Mouse (Mus musculus): ENCODE measurements around the gene Aco2.

Gene Aco2

DNA sequence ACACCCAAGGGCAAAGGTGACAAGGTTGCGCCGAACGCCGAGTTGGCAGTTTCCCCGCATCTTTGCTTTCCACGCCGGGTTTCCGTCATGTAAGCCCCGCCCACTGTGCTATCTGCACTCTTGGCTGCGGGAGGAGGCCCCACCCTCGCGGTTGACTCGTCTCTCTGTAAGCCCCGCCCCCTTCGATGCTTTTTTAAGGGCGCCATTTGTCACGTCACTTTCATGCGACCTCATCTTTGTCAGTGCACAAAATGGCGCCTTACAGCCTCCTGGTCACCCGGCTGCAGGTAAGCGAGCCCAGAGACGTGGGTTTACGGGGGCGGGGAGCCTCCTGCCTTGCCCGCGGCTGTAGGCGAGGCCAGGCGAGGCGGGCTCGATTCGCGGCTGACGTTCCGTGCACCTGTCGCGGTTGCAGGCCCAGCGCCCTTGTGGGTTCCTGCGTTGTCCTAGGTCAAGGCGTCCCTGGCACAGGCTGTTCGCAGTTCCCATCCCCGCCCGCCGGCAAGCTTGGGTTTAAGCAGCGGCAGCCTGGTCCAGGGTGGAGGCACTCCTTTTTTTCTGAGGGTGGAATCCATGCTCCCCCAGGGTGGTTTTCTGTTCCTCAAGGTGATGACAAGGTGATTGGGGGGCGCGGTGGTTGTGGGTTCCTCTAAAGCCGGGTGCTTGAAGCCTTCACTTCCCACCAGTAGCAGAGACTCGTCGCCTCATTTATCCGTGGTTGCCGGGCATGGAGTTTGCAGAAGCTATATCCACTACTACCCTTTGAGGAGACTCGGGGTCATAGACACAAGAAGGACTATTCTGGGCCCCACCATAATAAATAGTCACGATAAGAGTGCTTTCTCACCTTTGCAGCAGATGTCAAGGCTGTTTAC is at the start of gene Aco2:
TSS of gene Aco2 (plus strand) at position 48 of the 875 bp plus-strand sequence.
- peak; percentile 99 for DNase-seq (ENCODE audit: low spot score in 2 of 2)

DNA sequence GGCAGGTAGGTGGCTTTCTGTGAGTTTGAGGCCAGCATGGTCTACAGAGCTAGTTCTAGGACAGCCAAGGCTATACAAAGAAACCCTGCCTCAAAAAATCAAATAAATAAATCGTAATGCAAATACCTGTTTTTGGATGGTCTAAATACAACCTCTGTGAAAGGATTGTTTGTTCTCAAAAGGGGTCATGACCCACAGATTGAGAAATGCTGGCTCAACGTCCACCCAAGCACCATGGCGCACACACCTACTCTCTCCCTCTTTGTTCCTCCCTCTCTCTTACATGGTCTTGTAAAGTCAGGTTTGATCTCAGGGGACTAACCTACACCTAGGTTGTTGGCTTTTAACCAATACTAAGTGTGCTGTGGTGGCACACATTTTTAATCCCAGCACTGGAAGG is 49.5 kb upstream of the Aco2 start:
- no peak for DNase-seq (ENCODE audit: low spot score in 2 of 2)

DNA sequence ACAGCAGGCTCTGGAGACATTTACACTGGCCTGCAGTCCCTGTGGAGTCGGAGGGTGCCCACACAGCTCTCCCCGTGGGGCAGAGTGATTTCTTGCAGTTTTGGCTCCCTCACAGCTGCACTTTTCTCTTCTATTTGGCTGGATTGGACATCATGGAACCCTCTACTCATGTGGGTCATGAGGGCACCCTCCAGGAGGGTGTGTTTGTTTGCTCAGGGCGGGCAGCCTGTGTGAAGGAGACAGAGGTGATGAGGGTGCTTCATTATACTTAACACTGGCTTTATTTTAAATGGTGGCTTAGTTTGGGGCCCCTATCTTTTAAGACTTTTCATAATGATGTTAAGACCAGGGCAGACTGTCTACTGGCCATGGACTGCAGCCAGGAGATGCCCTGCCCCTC is 47.3 kb upstream of the Aco2 start:
- no peak for DNase-seq (ENCODE audit: low spot score in 2 of 2)

DNA sequence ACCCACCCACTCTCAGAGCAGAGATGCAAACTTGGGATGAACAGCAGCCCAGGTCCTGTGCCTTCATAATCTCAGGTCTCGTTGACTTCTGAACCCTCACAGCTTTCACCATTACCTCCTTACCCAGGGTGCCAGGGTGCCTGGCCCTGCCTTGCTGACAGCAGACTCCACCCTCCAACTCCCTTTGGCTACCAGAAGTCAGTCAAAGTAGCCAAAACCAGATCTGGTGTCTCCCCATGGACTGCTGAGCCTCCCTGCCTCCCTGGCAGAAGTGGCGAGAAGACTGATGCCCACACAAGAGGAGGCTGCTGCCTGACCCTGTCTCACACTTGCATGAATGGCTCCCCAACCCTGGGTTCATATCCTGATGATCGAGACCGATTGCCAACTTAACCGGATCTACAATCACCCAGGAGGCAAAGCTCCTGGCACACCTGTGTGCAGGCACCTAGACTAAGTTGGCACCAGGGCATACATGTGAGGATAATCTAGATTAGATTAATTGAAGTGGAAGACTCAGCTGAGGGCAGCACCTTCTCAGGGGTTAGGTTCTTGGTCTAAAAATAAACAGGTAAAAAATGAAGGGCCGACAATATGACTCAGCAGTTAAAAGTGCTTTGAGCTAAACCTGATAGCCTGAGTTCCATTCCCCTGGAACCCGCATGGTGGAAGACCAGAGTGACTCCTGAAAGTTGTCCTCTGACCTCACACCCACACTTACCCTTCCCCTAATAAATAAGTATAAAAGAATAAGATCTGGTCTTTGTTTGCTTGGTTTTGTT is 43.5 kb upstream of the Aco2 start:
- DNase-seq (ENCODE audit: low spot score in 2 of 2): no peak

DNA sequence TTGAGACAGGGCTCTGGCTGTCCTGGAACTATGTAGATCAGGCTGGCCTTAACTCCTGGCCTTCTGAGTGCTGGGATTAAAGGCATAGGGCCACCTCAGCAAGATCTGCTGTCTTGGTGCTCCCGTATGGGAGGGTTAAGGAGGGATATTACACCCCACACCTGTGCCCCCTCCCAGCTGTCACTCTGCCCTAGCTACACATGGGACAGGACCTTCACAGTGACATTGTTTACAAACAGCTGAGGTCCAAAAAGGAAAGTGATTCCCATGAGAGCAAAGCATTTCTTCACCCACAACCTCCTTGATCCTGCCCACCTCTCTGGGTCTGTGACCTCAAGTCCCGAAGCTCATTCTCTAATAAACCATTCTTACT is 42.9 kb upstream of the Aco2 start:
- DNase-seq (ENCODE audit: low spot score in 2 of 2): no peak

DNA sequence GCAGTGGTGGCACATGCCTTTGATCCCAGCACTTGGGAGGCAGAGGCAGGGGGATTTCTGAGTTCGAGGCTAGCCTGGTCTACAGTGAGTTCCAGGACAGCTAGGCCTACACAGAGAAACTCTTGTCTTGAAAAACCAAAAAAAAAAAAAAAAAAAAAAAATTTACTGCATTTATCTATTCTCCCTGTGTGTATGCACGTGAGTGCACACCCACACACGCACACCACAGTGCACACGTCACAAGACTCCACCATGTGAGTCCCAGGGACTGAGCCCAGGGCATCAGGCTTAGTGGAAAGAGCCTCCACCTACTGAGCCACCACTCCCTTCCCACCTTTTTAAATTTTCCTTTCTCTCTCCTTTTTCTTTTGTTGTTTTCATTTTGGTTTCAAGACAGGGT is 41.6 kb upstream of the Aco2 start:
- no peak for DNase-seq (ENCODE audit: low spot score in 2 of 2)

DNA sequence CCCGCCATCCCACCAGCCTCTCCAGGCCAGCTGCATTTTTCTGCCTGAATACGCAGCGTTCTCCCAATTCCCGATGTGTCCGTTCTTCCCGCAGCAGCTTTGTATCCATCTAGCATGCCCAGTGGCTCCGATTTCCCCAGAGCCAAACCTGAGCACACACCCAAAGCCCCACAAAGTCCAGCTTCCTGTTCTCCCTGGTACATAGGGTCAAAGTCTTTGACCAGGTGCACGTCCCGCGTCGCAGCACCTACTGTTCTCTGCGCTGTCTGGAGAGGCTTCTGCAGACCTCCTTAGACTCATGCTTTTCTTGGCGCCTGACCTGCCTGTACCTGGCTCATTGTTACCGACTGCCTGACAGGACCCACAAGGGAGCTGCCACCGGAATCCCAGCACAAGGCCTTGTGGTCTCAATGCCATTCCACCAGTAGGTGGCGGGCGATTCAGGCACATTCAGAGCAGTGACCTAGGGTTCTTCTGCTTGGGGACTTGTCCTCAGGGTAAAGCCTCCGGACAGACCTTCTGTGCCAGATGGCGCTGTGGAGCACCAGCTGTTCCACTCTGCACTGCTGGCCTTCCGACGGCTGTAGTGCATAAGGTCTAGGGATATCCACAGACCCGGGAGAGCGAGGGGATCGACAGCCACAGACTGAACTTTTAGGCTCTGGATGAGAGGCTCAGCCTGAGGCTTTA is 40.8 kb upstream of the Aco2 start:
- DNase-seq (ENCODE audit: low spot score in 2 of 2): peak; percentile 89 to 94

DNA sequence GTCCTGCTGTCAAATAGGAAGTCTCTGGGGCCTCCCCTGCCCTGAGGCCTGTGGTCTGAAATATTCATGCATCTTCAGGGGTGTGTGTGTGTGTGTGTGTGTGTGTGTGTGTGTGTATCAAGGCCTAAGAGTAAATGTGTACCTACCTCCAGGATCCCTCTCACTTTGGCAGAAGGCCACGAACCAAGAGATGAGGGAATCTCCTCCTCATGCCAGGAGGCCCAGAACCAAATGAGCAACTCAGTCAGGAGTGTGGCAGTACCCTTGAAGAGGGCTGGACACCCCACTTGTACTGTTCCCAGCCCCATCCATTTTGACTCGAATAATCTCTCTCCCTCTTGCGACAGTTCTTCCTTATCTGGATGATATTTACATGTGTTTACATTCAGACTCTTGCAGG is 39.9 kb upstream of the Aco2 start:
- no peak for DNase-seq (ENCODE audit: low spot score in 2 of 2)

DNA sequence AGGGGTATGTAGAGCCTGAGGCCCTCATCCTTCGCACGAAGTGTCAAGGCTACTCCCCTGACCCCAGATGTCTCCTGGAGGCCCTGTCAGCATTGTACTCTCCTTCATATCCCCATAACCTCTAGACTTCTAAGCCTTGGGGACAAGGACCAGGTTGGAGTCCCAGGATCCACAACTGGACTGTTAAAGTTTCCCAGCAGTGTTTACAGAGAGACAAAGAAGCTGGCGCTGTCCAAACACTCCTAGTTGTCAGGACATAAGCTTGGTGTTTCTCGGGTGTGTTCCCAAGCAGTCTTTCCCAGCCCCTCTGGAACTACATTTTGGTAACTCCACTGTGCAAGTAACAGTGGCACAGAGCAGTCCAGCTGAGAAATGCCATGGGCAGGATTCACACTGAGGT is 38.6 kb upstream of the Aco2 start:
- DNase-seq (ENCODE audit: low spot score in 2 of 2): no peak

DNA sequence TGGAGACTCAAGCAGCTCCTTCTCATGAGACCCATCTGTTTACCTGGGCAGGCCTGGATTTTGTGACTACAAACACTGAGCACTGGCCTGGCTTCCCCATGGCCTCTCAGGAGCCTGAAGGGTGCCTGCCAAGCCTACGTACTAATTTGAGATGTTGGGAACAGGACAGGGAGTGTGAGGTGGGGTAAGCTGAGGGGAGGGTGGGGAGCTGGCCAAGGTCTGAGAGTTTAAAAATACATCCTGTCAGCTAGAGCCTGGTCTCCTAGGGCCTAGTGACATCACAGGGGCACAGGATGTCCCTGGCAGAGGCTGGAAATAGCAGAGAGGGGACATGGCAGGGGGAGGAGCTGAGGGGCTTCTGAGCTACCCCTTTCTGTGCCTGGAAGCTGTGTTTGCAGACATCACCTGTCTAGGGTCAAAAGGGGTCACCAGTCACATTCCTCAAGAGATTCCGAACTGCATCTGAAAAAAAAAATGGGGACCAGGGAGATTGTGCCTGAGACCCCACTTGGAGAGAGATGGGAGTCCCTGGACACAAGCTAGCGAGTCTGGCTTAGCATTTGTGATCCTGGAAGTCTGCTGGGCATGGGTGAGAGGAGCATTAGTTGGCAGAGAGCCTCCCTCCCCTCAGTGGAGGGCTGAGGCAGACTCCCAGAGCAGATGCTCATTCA is 37.8 kb upstream of the Aco2 start:
- no peak for DNase-seq (ENCODE audit: low spot score in 2 of 2)

DNA sequence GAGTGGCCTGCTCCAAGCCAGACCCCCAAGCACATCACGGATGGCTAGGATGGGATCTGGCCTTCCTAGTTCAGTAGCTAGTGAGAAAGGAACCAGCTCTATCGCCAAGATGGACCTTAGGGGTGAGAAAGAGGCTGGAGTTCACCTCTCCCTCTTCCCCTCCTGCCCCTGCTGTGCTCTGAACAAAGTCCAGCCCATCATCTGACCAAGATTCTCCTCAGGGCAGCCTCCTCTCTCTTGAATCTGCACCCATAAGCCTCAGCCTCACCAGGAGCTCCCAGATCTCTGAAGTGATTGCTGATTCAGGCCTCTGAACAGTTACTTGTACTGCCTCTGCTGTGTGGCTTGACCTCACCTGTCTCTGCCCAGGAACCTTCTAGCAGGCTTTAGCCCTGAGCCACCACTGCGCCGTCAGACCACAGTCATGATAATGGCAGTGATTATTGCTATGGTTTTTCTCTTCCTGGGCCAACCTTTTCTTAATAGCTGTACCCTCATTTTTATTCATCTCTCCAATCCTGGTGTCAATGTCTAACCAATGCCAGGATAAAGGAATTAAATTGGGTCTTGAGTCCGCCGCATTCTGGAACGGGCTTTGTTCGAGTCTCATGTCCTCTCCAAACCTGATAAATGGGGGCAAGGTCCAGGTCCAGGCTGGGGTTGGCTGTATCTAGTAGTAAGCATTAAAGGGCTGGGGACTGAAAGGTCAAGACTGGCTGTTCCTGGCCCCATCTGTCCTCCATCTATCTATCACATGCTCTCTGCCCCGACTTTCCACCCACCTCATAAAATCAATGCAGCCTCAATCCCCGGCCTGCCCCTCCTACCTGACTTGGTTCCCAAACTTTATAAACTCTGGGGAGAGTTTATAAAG is 36.9 kb upstream of the Aco2 start:
- no peak for DNase-seq (ENCODE audit: low spot score in 2 of 2)

DNA sequence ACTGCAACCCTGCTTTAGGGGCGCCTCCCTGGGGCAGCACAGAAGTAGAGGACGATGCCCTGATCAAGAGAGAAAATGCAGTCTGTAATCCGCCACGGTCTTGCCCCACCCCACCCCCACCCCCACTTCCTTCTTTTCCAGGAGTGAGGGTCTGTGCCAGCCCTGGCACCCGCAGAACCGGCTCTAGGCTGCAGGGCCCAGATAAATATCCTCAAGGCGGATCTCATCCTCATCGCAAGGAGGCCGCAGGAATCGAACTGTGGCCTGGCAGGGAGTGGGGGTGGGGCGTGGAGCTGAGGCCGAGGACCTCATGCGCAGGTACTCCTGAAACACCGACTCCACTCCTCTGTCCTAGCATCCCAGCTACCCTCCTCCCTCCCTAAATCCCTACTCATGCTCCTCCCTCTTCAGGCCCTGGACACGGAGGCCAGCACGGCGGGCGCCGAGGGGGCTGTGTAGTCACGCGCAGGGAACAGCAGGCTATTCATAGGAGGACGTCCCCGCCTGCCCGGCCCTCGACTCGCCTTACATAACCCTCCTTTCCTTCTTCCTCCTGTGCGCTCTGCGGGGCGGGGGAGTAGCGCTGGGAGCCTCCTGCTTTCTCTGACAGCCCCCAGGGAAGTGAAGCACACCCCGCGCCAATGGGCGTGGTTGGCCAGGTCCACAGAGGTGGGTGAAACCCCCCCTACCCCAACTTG is 35.8 kb upstream of the Aco2 start:
- no peak for DNase-seq (ENCODE audit: low spot score in 2 of 2)

DNA sequence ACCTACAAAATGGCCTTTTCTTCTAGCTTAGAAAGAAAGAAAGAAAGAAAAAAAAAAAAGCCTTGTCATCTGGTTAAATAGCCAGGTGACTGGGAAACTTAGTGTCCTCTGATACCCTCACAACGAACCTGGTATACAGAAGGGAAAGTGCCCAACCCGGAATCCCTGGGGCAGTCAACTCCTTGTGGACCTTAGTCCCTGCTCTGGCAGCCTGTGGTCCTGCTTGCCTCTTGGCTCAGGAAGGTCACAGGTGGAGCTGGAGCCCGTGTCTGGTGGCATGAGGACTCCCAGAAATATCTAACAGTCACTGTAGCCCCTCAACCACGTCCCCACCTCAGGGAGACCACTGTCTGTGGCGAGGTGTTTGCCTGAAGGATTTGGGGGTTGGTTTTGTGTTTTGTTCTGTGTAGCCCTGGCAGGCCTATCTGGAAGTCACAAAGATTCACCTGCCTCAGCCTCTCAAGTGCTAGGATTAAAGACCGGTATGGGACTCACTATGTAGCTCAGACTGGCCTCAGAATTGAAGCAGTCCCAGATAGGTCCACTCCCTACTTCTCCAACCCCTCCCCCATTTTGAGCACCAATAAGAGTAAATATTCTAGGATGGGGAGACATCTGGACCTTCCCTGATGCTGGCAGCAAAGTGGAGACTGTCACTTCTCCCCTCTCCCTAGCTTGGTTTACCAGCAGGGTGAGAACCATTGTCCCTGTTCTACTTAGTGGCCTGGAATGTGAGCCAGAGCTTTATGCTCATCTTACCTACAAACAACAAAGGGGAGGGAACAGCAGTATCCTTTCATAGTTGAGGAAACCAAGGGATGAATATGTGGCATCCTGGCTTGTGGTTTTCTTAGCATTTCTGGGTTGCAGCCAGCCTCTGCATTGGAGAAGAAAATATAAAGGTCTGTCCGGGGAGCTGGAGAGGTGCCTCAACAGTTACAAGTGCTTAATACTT is 34.9 kb upstream of the Aco2 start:
- no peak for DNase-seq (ENCODE audit: low spot score in 2 of 2)

DNA sequence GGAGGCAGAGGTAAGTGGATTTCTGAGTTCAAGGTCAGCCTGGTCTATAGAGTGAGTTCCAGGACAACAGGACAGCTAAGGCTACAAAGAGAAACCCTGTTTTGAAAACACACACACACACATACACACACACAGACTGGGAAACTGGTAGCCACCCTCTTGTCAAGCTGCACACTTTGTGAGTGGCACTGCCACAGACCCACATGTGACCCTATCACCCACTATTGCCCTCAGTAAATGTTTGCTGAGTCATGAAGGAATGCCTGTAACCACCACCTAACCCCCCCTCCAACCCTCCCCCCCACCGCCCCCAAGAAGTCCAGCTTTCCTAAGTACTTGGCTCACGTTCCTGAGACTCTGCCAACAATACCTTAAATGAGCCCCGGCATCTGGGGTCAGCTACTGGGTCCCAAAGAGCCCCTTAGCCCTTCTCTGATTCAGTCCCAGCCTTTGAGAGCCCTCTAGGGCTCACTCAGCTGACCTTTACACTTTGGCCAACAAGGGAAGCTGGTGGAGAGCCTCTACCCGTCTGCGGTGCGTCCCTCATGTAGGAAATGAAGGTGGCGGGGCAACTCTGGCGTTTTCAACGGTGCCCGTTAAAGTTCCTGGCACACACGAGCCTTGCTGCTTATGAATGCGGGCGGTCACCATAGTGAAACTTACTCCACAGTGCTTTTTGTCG is 33.4 kb upstream of the Aco2 start:
- DNase-seq (ENCODE audit: low spot score in 2 of 2): no peak

DNA sequence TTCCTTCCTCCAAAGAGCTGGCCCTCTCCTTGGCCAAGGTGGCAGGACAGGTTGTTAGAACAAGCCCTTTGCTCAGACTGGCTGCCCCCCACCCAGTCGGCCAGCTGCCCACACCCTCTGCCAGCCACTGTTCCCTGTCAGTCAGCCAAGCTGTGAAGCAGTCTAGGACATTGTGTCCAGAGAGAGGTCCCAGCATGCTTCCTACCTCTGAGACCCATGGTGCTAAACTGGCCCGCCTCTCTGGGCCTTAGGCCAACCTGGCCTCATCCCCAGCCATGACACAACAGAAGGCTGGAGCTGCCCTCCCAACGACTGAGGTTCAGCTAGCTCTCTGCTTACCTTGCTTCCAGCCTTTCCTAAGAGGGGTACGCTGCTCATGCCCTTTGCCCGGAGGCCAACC is 32.5 kb upstream of the Aco2 start:
- no peak for DNase-seq (ENCODE audit: low spot score in 2 of 2)

DNA sequence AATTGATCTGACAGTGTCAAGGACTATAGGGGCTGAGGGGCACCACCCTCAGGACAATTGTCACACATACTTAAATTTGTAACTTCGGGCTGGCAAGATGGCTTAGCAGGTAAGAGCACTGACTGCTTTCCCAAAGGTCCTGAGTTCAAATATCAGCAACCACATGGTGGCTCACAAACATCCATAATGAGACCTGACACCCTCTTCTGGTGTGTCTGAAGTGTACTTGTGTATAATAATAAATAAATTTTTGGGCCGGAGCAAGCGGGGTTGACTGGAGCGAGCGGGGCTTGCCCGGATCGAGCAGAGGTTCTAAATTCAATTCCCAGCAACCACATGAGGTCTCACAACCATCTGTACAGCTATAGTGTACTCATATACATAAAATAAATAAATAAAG is 31.8 kb upstream of the Aco2 start:
- DNase-seq (ENCODE audit: low spot score in 2 of 2): no peak

DNA sequence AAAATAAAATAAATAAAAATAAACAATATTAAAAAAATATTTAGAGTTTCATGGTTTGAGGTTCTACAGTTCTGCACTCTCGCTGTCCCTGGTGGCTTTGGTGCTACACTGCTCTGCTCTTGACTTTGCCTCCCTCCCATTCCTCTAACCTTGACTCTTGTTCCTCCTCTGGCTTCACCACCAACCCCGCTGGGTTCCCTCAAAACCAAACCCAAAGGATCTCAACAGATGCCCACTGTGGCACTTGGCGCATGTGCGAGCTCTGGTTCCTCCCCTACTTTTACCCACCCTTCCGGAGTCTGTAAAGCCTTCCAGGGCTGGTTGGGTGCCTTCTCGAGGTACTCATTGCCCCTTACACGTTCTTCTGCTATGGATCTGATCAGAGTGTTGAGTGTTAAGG is 29.8 kb upstream of the Aco2 start:
- no peak for DNase-seq (ENCODE audit: low spot score in 2 of 2)

DNA sequence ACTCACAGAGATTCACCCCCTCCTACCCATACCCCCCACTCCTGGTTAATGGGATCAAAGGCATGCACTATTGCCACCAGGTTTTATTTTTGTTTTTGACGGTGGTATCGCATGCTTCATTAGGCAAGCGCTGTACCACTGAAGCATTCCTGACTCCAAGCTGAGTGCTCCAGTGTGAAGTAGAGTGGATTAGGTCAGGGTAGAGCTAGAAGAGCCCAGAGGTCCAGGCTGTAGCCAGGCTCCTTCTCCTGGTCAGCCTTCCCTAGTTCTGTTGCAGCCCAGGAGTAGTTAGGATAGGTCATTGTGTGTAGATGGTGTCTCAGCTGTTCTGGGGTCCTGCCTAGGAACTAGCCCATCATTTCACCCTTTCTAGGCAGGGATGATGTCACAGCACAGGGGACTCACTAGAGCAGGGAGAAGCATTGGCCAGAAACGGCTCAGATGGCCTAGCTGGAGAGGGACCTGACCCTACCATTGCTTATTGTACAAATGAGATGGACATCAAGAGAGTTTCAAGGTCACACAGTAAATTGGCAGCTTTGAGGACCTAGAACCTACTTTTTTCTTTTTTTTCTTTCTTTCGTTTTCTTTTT is 27.0 kb upstream of the Aco2 start:
- DNase-seq (ENCODE audit: low spot score in 2 of 2): no peak
